Mouse (Mus musculus): Measurements from ENCODE around the gene Prkaca. TPM values are rescaled to one million over a fixed set of nuclear protein-coding genes. Genes with fewer than 3 reads are reported as not detected.

Gene Prkaca
- polyA plus RNA-seq, 1 experiment: 101 TPM

- Histone ChIP-seq H3K4me3 (ENCODE audit: control insufficient read depth, low read depth, low read length) (peak overlapping the region; percentile 98), H3K27ac (ENCODE audit: control insufficient read depth, insufficient read depth, low read depth, low read length) (no peak overlapping the region), H3K36me3 (ENCODE audit: control insufficient read depth, insufficient read depth, low read length) (peaks cover 2% of the 10 kb centered on the region), H3K27me3 (ENCODE audit: control insufficient read depth, insufficient read depth, low read length) (no peaks in the 10 kb centered on the region), H3K4me1 (ENCODE audit: control insufficient read depth, insufficient read depth, low read length) (peaks cover 4% of the 10 kb centered on the region; the same call in 1 of the 2 replicates)
- TF ChIP-seq CTCF (IDR thresholded peaks at IDR 0.05; ENCODE audit: control insufficient read depth, insufficient read depth, insufficient replicate concordance, low read depth, low read length): peak; percentile 6; the same call in 1 of the 2 replicates
- no peak for TF ChIP-seq POLR2A (IDR thresholded peaks at IDR 0.05; ENCODE audit: control insufficient read depth, low read depth, low read length)
These were observed 16.0 kb upstream of the Prkaca start for GRCm38 (mm10) chr8:83956789-83957188.

- no peaks in the 10 kb centered on the region for H3K4me1 ChIP-seq (ENCODE audit: control insufficient read depth, insufficient read depth, low read length)
- no peak for TF ChIP-seq POLR2A (IDR thresholded peaks at IDR 0.05; ENCODE audit: control insufficient read depth, low read depth, low read length)
- no peak for TF ChIP-seq CTCF (IDR thresholded peaks at IDR 0.05; ENCODE audit: control insufficient read depth, insufficient read depth, insufficient replicate concordance, low read depth, low read length)
- H3K4me3 ChIP-seq (ENCODE audit: control insufficient read depth, low read depth, low read length): no peak overlapping the region
- no peaks in the 10 kb centered on the region for H3K27me3 ChIP-seq (ENCODE audit: control insufficient read depth, insufficient read depth, low read length)
- no peaks in the 10 kb centered on the region; the same call in none of the 2 replicates for H3K36me3 ChIP-seq (ENCODE audit: control insufficient read depth, insufficient read depth, low read length)
- H3K27ac ChIP-seq (ENCODE audit: control insufficient read depth, insufficient read depth, low read depth, low read length): no peak overlapping the region
These were observed 8.6 kb upstream of the Prkaca start for GRCm38 (mm10) chr8:83964015-83964765.

GRCm38 (mm10) chr8:83967701-83968100, 5.1 kb upstream of the Prkaca start:
- Histone ChIP-seq H3K36me3 (ENCODE audit: control insufficient read depth, insufficient read depth, low read length) (no peaks in the 10 kb centered on the region; the same call in 1 of the 2 replicates), H3K27me3 (ENCODE audit: control insufficient read depth, insufficient read depth, low read length) (no peaks in the 10 kb centered on the region), H3K4me3 (ENCODE audit: control insufficient read depth, low read depth, low read length) (no peak overlapping the region), H3K27ac (ENCODE audit: control insufficient read depth, insufficient read depth, low read depth, low read length) (no peak overlapping the region), H3K4me1 (ENCODE audit: control insufficient read depth, insufficient read depth, low read length) (peaks cover 5% of the 10 kb centered on the region)
- TF ChIP-seq CTCF (IDR thresholded peaks at IDR 0.05; ENCODE audit: control insufficient read depth, insufficient read depth, insufficient replicate concordance, low read depth, low read length) (no peak), POLR2A (IDR thresholded peaks at IDR 0.05; ENCODE audit: control insufficient read depth, low read depth, low read length) (no peak)

DNA sequence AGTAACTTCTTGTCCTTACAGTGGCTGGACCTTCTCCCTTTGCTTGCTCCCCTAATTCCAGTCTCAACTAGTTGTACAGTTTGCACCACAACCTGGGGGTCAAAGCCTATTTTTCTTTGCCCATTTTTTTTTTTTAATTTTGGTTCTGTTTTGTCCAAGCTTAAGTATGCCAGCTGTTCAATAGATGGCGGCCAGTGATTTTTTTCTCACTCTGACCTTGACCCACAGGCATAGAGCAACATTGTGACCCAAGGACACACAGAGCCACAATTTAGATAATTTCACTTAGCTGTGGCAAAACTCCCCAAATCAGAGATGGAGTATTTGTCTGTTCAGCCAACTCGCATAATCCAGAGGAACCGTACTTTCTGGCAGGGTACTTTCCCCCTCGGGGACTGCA, 1.7 kb upstream of the Prkaca start:
- Histone ChIP-seq H3K4me1 (ENCODE audit: control insufficient read depth, insufficient read depth, low read length) (peaks cover 12% of the 10 kb centered on the region), H3K4me3 (ENCODE audit: control insufficient read depth, low read depth, low read length) (no peak overlapping the region), H3K36me3 (ENCODE audit: control insufficient read depth, insufficient read depth, low read length) (no peaks in the 10 kb centered on the region; the same call in 1 of the 2 replicates), H3K27me3 (ENCODE audit: control insufficient read depth, insufficient read depth, low read length) (no peaks in the 10 kb centered on the region), H3K27ac (ENCODE audit: control insufficient read depth, insufficient read depth, low read depth, low read length) (peak overlapping the region; percentile 58)
- TF ChIP-seq CTCF (IDR thresholded peaks at IDR 0.05; ENCODE audit: control insufficient read depth, insufficient read depth, insufficient replicate concordance, low read depth, low read length) (no peak), POLR2A (IDR thresholded peaks at IDR 0.05; ENCODE audit: control insufficient read depth, low read depth, low read length) (no peak)

DNA sequence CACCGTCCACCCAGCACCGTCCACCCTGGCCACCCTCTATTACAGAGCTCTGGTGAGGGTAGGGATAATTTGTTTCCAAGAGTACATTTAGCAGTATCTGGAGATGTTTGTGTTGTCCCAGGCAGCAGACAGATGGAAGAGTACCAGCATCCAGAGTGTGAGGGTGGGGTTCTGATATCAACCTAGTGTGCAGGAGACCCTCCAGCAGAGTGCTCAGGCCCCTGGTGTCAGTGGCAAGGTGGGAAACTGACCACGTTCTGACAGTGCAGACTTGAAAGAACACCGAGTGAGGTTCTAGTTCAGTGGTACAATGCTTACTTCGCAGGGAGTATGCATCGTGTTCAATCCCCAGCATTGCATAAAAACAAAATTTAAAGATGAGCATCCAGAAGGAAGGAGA, 1.1 kb upstream of the Prkaca start:
- H3K4me1 ChIP-seq (ENCODE audit: control insufficient read depth, insufficient read depth, low read length): peaks cover 12% of the 10 kb centered on the region
- TF ChIP-seq CTCF (IDR thresholded peaks at IDR 0.05; ENCODE audit: control insufficient read depth, insufficient read depth, insufficient replicate concordance, low read depth, low read length): no peak
- TF ChIP-seq POLR2A (IDR thresholded peaks at IDR 0.05; ENCODE audit: control insufficient read depth, low read depth, low read length): no peak
- no peaks in the 10 kb centered on the region; the same call in 1 of the 2 replicates for H3K36me3 ChIP-seq (ENCODE audit: control insufficient read depth, insufficient read depth, low read length)
- no peaks in the 10 kb centered on the region for H3K27me3 ChIP-seq (ENCODE audit: control insufficient read depth, insufficient read depth, low read length)
- H3K4me3 ChIP-seq (ENCODE audit: control insufficient read depth, low read depth, low read length): peak overlapping the region; percentile 89; the same call in 1 of the 2 replicates
- peak overlapping the region; percentile 58 for H3K27ac ChIP-seq (ENCODE audit: control insufficient read depth, insufficient read depth, low read depth, low read length)

GRCm38 (mm10) chr8:83973161-83974031, 603 bp downstream of the Prkaca start:
- Histone ChIP-seq H3K27ac (ENCODE audit: control insufficient read depth, insufficient read depth, low read depth, low read length) (peak overlapping the region; percentile 39; the same call in 1 of the 2 replicates), H3K36me3 (ENCODE audit: control insufficient read depth, insufficient read depth, low read length) (no peaks in the 10 kb centered on the region), H3K4me1 (ENCODE audit: control insufficient read depth, insufficient read depth, low read length) (peaks cover 24% of the 10 kb centered on the region), H3K27me3 (ENCODE audit: control insufficient read depth, insufficient read depth, low read length) (no peaks in the 10 kb centered on the region), H3K4me3 (ENCODE audit: control insufficient read depth, low read depth, low read length) (peak overlapping the region; percentile 89)
- no peak for TF ChIP-seq CTCF (IDR thresholded peaks at IDR 0.05; ENCODE audit: control insufficient read depth, insufficient read depth, insufficient replicate concordance, low read depth, low read length)
- TF ChIP-seq POLR2A (IDR thresholded peaks at IDR 0.05; ENCODE audit: control insufficient read depth, low read depth, low read length): no peak

- Histone ChIP-seq H3K36me3 (ENCODE audit: control insufficient read depth, insufficient read depth, low read length) (no peaks in the 10 kb centered on the region), H3K4me3 (ENCODE audit: control insufficient read depth, low read depth, low read length) (no peak overlapping the region), H3K27me3 (ENCODE audit: control insufficient read depth, insufficient read depth, low read length) (no peaks in the 10 kb centered on the region), H3K27ac (ENCODE audit: control insufficient read depth, insufficient read depth, low read depth, low read length) (no peak overlapping the region), H3K4me1 (ENCODE audit: control insufficient read depth, insufficient read depth, low read length) (peaks cover 26% of the 10 kb centered on the region)
- no peak for TF ChIP-seq CTCF (IDR thresholded peaks at IDR 0.05; ENCODE audit: control insufficient read depth, insufficient read depth, insufficient replicate concordance, low read depth, low read length)
- TF ChIP-seq POLR2A (IDR thresholded peaks at IDR 0.05; ENCODE audit: control insufficient read depth, low read depth, low read length): no peak
These were observed 1.7 kb downstream of the Prkaca start for GRCm38 (mm10) chr8:83974521-83974920.

All from testis, adult 2 months (tissue).